Mouse (Mus musculus) kidney, adult 18-20 months (tissue): ENCODE measurements around the gene Bcl11b.

Source experiments
- DNase-seq: peaks from one replicate; pipeline ENCODE4 v3.0.0; 2021

Bcl11b gene

DNA sequence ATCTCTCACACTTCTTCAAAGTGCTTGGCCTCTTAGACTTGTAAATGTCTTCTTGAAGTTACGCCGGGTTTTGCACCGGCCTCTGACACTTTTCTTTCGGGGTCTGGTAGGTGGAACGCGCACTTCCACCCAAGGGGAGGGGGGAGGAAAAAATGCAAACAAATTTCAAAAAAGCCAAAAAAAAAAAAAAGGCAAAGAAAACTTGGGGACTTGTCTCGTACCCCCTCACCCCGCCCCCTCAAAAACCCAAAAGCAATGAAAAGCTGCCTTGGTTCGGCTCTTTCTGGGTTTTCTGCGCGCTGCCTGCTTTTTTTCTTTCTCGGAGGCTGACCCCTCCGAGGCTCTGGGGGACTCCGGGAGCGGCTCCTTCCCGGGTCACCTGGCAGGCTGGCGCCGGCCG is at the start of gene Bcl11b:
TSS of gene Bcl11b (minus strand) at position 120 of the 400 bp plus-strand sequence.
- no peak for DNase-seq

GRCm38 (mm10) chr12:108050996-108051395 is 47.6 kb upstream of the Bcl11b start:
- no peak for DNase-seq

DNA sequence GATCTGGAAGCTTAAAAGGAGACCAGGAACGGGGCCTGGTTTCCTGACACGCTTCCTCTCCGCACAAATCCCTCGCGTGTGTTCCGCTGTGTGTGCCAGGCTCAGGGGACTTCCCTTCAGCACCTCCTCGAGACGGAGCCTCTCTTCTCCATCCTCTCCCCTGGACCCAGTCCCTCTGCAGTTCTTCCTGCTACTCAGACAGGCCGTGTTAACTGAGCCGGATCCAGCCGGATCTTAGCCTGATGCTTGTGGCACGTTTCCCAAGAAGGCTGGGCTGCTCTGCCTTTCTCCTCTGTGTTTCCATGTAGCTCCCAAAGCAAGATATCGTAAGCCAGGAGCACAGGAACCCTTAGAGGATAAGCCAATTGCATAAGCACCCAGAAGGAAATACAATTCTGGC is 46.2 kb upstream of the Bcl11b start:
- DNase-seq: no peak

- no peak for DNase-seq
These were observed 38.8 kb upstream of the Bcl11b start for GRCm38 (mm10) chr12:108042239-108042571.

GRCm38 (mm10) chr12:108041571-108042238 is 38.3 kb upstream of the Bcl11b start:
- peak; percentile 63 for DNase-seq

GRCm38 (mm10) chr12:108037446-108037845 is 34.0 kb upstream of the Bcl11b start:
- DNase-seq: no peak

DNA sequence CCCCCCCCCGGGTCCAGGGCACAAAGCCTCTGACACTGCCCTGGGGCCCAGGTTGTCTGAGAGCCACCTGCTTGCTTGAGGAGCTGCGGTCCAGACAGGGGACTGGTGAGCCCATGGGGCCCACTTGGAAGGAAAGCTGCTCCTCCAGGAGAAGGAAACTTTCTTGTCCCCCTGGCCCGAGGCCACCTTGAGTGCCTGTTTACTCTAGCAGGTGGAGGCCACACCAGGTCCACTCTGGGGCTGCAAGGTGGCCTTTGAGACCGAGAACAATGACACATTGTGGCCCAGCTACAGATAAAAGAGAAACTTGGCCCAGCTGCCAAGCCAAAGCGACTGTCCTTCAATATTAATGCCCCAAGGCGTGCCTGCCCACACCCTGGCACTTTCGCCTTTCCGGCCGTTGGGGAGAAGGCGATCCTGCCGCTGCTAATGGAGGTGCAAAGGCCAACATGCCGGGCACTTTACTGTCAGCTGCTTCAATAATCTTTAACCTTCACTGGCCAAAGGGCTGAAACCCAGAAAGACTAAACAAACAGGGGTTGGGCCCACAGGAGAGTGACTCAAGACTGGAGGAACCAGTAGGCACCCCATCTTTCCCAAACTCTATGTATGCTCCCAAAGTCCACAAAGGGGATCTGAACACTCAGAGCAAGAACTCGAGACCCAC is 32.1 kb upstream of the Bcl11b start:
- peak; percentile 83 for DNase-seq

- no peak for DNase-seq
These were observed 19.6 kb upstream of the Bcl11b start for GRCm38 (mm10) chr12:108022835-108023615.

DNA sequence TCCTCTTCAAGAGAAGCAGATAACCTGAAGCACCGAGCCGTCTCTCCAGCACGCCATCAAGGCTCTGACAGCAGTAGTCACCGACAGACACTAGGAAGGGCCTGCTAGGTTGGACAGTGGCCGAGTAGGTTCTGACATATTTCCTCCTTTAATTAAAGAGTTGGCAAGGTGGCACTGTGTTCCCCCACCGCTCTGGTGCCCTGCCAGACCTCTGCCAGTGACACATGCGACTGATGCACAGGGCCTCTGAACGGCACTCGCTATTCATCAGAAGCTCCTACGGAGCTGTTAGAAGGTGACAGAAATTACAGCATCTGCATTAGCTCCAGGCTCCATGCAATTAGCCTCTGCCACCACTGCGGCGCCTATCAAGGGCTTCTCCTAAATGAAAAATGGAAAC is 8.6 kb upstream of the Bcl11b start:
- DNase-seq: no peak

DNA sequence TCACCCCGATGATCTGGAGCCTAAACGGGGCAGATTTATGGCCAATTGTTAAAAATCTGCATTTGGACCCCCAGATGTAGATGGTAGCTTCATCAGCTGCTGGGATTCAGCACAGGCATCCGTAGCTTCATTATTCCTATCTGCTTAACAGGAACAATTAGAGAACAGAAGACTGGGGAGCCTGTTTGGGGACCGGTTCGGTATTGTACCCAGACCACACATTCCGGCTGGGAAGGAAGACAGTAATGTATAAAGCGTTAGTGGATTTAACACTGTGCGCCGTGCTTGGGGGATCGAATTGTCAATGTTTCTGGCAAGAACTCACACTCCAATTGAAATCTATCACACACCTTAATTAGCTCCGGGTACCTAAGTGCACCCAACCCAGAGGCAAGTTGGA is 6.9 kb upstream of the Bcl11b start:
- no peak for DNase-seq

DNA sequence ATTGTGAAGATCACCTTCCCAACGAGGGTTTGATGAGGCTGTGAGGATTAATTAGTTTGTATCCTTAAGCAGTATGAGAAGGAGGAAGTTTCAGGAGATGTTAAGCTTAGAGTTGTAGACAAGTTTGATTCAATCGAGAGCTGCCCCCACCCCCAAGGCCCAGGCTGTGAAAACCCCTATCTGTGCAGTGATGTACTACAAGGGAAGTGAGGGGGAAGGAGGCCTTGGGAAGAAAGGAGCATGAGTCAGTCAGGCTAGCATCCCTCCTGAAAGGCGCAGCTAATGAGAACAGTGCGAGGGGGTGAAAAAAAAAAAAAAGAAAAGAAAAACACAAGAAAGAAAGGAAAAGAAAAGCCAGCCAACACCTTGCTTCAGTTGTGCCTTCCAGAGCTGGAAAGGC is 5.8 kb upstream of the Bcl11b start:
- no peak for DNase-seq

DNA sequence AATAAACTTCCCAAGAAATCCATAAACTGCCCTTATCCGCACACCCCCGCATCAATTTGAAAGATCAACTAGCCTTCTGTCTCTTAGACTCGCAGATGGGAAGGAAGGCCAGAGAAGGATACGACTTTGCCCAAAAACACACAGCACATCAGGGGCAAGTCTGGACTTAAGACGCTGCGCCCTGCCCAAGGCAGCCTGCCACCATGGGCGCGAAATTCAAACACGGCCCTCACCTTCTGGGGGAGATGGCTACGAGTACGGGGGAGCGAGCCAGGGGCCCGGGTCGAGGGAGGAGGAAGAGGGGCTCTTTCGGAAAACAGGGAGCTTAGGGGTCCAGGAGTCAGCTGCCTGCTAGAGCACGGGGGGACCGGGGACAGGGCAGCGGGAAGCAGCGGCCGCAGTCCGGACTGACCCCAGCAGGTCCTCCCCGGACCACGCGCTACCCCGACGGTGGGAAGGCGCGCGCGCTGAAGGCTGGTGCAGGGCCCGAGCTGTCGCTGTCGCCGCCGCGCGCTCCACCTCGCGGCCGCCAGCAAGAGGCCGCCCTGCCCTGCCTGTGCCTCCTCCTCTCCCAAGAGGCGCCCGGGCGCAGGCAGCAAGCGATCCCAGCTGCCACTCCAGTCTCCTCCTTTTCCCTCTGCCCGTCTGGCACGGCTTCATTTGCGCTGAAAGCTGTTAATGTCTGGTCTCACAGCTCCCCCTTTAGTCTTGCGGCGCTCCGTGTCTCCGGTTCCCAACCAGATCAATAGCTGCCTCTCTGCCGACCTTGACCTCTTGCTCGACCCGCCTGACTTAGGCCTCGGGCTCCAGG is 2.6 kb upstream of the Bcl11b start:
- peak; percentile 43 for DNase-seq

- DNase-seq: no peak
These were observed 2.0 kb upstream of the Bcl11b start for GRCm38 (mm10) chr12:108005488-108005800.

- no peak for DNase-seq
These were observed 1.5 kb upstream of the Bcl11b start for GRCm38 (mm10) chr12:108004701-108005487.

DNA sequence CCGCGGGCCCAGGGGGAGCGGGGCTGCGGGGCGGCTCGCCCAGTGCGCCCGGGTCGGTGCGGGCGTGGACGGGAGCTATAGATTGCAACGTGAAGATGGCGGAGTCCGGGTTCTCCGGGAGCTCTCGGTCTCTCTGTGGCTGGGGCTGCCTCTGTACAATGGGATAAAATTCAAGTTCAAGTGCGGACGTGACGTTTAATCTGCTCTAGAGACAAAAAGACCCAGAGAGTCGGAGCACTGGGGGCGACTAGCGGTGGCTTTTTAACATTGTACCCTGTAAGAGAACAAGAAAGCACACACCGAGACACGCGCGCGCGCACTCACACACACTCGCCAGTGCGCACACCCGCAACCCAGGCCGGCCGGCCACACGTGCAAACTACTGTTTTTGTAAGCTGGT is 526 bp upstream of the Bcl11b start:
- peak; percentile 49 for DNase-seq

DNA sequence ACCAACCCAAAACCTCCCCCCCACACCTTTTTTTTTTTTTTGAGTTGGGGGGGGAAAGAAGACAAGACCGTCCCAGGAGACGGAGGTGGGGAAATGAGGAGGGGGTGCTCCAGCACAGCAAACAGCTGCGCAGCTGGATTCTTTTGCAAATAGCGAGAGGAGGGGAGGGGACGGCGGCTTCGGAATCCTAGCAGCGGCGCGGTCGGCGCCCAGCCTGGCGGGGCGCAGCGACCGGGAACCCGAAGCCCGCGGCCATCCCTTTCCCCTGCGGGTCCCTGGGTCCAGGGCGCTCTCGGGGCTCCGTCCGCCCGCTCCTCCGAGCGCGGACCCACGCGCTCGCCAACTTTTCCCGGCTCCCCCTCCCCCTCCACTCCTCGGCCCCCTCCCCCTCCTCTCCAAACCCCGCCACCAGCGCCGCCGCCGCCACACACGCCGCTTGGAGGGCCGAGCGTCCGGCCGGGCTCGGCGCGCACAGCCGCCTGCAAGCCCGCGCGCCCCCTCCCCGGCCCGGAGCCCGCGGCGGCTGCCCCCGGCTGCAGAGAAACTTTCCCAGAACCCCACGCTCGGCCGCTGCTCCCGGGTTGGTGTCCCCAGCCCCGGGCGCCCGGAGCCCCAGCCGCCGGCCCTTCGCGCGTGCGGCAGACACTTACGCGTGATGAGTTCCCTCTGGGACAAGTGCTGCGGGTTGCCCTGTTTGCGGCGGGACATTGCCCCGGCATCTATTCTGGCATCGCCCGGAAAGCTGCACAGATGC is 789 bp downstream of the Bcl11b start:
- no peak for DNase-seq

DNA sequence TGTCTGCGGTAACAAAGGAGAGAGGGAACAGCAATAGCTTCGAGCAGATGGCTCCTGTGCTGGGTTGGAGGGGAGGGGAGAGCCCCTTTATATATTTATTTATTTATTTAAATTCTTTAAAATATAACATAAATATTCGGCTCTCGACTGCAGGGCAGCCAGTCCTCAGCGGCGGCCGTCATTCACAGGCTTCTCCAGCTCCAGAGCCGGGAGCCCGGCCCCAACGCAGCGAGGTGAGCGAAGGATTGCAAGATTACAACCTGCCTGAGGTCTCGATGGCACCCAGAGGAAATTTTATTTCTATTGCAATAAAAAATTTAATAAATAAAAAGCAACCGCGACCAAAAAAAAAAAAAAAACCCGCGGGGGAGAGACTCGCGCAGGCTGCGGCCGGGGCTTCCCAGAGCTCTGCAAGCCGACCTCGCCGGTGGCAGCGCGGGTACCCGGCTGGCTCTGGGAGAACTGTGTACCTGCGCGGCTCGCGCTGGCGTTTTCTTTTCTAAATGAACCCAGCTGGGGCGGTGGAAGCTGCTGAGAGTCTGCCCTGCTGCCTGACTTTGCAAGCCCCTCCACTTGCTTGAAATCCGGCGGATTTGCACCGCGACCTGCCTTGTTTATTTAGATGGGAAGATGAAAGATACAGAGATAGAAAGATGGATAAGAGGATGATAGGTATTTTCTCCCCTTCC is 1.6 kb downstream of the Bcl11b start:
- DNase-seq: no peak

DNA sequence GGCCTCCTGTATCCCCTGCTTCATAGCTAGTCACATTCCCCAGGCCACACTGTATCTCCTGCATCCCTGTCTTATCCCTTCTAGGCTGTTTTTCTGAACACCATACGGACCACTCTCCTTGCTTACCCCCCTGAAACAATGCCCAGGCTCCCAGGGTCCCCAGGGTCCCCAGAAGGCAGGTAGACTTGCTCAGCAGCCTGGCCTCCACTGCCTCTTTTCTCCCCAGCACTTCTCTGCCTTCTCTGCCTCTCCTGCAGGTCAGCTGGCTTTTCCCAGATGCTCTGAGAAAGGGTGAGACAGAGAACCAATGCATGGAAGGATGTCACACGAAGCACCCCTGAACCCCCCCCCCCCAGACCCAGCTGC is 2.7 kb downstream of the Bcl11b start:
- no peak for DNase-seq

- no peak for DNase-seq
These were observed 3.4 kb downstream of the Bcl11b start for GRCm38 (mm10) chr12:107999751-108000714.

DNA sequence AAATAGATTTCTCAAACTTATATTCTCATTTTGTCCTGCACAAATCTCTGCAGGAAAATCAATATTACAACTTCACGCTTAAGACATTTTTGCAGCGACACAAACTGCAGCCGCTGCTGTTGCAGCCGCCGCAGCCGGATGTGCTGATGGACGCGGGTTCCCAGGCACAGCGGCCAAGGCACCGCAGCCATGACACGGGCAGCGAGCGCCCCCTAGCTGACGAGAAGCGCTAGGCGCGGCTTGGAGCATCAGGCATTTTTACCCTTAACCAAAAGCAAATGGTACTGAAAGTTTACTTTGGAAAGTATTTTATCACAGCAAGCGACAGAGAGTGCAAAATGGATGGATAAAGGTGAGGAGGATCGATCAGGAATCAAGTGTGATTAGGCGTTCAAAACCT is 4.7 kb downstream of the Bcl11b start:
- peak; percentile 80 for DNase-seq
